Mouse (Mus musculus) forebrain, embryonic 13.5 days (tissue): ENCODE measurements around the gene 4933414I15Rik. TPM values are rescaled to one million over a fixed set of nuclear protein-coding genes. Genes with fewer than 3 reads are reported as not detected.

ENCODE experiments used
- ATAC-seq: fragments of 200-750 bp; cut with Nextera tagmentation; 2 replicates; pipeline ENCODE4 v1.8.0; 2017
- H3K27ac ChIP-seq: fragments of 300-500 bp; sonication (generic); 2 replicates; pipeline ENCODE4 v1.5.1; 2015; ENCODE audit warnings: inconsistent platforms, mild to moderate bottlenecking, moderate library complexity
- H3K27me3 ChIP-seq: fragments of 300-500 bp; sonication (generic); 2 replicates; pipeline ENCODE4 v1.6.1; 2015; ENCODE audit warnings: mild to moderate bottlenecking, inconsistent platforms
- H3K36me3 ChIP-seq: fragments of 300-500 bp; sonication (generic); 2 replicates; pipeline ENCODE4 v1.6.1; 2015; ENCODE audit warnings: mild to moderate bottlenecking, inconsistent platforms; ENCODE audit not compliant: poor library complexity, severe bottlenecking
- H3K4me1 ChIP-seq: fragments of 300-500 bp; sonication (generic); 2 replicates; pipeline ENCODE4 v1.6.1; 2015; ENCODE audit warnings: inconsistent platforms
- H3K4me2 ChIP-seq: fragments of 300-500 bp; sonication (generic); 2 replicates; pipeline ENCODE4 v1.6.1; 2015; ENCODE audit warnings: inconsistent platforms, mild to moderate bottlenecking, moderate library complexity
- H3K4me3 ChIP-seq: fragments of 300-500 bp; sonication (generic); 2 replicates; pipeline ENCODE4 v1.5.1; 2015; ENCODE audit warnings: mild to moderate bottlenecking, inconsistent platforms
- H3K9ac ChIP-seq: fragments of 300-500 bp; sonication (generic); 2 replicates; pipeline ENCODE4 v1.6.1; 2015; ENCODE audit warnings: mild to moderate bottlenecking, inconsistent platforms
- H3K9me3 ChIP-seq: fragments of 300-500 bp; sonication (generic); replicated peaks from 2 replicates; pipeline ENCODE4 v1.6.1; 2016; ENCODE audit warnings: inconsistent platforms
- WGBS: fragments of 180-500 bp; shearing (Covaris S2); methylation state at CpG from one replicate; pipeline ENCODE4 v1.1.7; 2015; 5-methylcytosine and 5-hydroxymethylcytosine counted together
- polyA plus RNA-seq: library from polyadenylated mRNA; unstranded; fragments of >200 nt; fragmentation: Nextera tagmentation; extraction: Ambion mirVana; gene quantifications from 2 replicates; pipeline ENCODE4 v1.2.1, GENCODE M21; 2015

The 4933414I15Rik gene
- polyA plus RNA-seq = not detected in 2 replicates

- ATAC-seq = no peak
- WGBS = 79% methylated on average over 14 of the region's 14 CpGs
Measured at GRCm38 (mm10) chr11:50943506-50943905, at the start of gene 4933414I15Rik. Gene 4933414I15Rik (minus strand): TSS chr11:50943765.

DNA sequence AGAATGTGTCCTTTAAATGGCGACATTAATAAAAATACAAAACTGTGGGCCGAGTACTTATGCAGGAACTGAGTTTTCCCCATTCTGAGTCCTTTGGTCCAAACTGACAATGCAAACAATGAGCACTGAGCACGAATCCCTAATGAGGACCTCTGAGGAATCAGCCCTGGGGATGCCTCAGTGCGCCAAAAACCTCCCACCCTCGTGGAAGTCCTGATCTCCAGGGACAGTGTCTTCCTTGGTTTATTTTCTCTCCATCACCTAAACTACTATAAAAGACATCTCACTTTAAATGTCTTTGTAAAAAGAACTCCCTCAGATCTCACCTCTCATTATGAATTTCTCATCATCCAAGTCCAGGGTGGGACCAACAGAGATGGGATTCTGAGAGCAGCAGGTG is 38.1 kb upstream of the 4933414I15Rik start, which contains the start of gene Olfr1377:
Olfr1377 (plus strand) TSS at position 301 of the 400 bp plus-strand sequence.
- Histone ChIP-seq H3K27me3 (no peaks in the 10 kb centered on the region), H3K27ac (no peak within 1 kb of the TSS), H3K9ac (no peak within 1 kb of the TSS), H3K9me3 (no peaks in the 10 kb centered on the region), H3K4me2 (no peak within 1 kb of the TSS), H3K4me1 (no peaks in the 10 kb centered on the region), H3K4me3 (no peak within 1 kb of the TSS), H3K36me3 (no peaks in the 10 kb centered on the region)
- ATAC-seq = no peak
- 66% methylated on average over 5 of the region's 5 CpGs for WGBS

More at GRCm38 (mm10) chr11:50943506-50943905, at the start of gene 4933414I15Rik:
- H3K27ac ChIP-seq = no peak within 1 kb of the TSS
- H3K4me3 ChIP-seq = no peak within 1 kb of the TSS
- no peaks in the 10 kb centered on the region for H3K27me3 ChIP-seq
- H3K4me1 ChIP-seq = no peaks in the 10 kb centered on the region
- H3K4me2 ChIP-seq = no peak within 1 kb of the TSS
- H3K36me3 ChIP-seq = no peaks in the 10 kb centered on the region
- no peak within 1 kb of the TSS for H3K9ac ChIP-seq
- no peaks in the 10 kb centered on the region for H3K9me3 ChIP-seq

DNA sequence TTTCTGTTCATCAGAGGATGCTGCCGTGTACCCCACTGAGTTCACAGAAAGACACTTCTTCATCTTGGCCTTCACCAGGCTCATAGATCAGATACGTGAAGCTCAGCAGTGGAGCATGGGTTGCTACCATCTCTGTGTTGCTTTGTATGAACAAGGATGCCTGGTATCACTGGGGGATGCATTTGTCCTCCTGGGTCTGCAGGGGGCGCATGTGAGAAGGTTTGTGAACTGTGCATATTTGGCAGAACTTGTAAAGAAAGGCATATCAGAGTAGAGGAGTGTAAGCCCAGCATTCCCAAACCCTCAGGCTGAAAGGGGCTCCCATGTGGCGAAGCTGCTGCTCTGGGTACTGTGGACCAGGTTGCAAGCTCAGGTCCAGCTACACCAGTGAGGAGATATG is 33.7 kb upstream of the 4933414I15Rik start:
- no peaks in the 10 kb centered on the region for H3K36me3 ChIP-seq
- no peak overlapping the region for H3K4me2 ChIP-seq
- WGBS = 67% methylated on average over 4 of the region's 4 CpGs
- no peak for ATAC-seq
- H3K27ac ChIP-seq = no peak overlapping the region
- no peaks in the 10 kb centered on the region for H3K27me3 ChIP-seq
- no peak overlapping the region for H3K4me3 ChIP-seq
- no peaks in the 10 kb centered on the region for H3K4me1 ChIP-seq
- H3K9ac ChIP-seq = no peak overlapping the region
- no peaks in the 10 kb centered on the region for H3K9me3 ChIP-seq

DNA sequence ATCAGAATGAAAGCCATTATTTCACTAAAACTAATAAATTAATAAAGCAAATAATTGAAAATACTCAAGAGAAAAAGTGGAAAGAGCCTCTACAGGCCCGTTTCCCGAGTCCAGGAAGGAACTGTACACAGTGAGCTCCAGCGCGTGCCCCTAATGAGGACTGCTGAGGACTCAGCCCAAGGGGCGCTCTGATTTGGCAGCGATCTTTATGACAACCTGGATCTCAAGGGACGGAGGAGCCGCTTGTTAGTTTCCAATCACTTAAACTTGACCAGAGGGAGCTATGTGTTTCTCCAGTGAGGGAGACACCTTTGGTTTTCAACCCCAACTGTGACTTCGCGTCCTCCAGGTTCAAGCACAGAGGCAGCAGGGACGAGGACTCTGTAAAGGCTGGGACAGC is 22.7 kb upstream of the 4933414I15Rik start, which contains the start of gene Olfr1378:
Olfr1378 (plus strand) TSS at position 301 of the 400 bp plus-strand sequence.
- no peaks in the 10 kb centered on the region for H3K27me3 ChIP-seq
- H3K27ac ChIP-seq = no peak within 1 kb of the TSS
- H3K4me2 ChIP-seq = no peak within 1 kb of the TSS
- H3K9me3 ChIP-seq = no peaks in the 10 kb centered on the region
- no peaks in the 10 kb centered on the region for H3K4me1 ChIP-seq
- no peak within 1 kb of the TSS for H3K9ac ChIP-seq
- H3K4me3 ChIP-seq = no peak within 1 kb of the TSS
- ATAC-seq = no peak
- WGBS = 92% methylated on average over 11 of the region's 11 CpGs
- no peaks in the 10 kb centered on the region for H3K36me3 ChIP-seq

GRCm38 (mm10) chr11:50964886-50965285 is 21.3 kb upstream of the 4933414I15Rik start:
- Histone ChIP-seq H3K9ac (no peak overlapping the region), H3K27me3 (no peaks in the 10 kb centered on the region), H3K9me3 (no peaks in the 10 kb centered on the region), H3K4me1 (no peaks in the 10 kb centered on the region), H3K27ac (no peak overlapping the region), H3K4me2 (no peak overlapping the region), H3K4me3 (no peak overlapping the region), H3K36me3 (no peaks in the 10 kb centered on the region)
- ATAC-seq = no peak
- 94% methylated on average over 2 of the region's 2 CpGs for WGBS

DNA sequence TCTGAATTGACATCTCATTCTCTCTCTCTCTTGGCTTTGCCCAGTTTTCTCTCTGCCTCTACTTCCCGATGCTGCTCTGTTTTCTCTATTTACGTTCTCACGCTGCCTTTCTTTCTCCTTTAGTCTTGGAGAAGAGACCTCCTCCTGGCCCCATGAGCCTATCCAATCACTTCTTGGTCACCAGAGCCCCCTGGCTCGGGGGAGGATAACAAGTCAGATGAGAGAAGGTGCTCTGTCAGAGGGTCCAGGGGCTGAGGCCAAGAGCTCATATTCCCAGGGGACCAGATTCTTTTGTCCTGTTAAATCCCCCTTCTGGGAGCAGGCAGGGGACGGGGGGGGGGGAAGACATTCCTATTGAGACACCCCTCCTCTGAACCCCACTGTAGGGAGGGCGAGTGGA is 10.1 kb upstream of the 4933414I15Rik start, which contains the start of gene Prop1:
Prop1 (minus strand) TSS at position 101 of the 400 bp plus-strand sequence.
- Histone ChIP-seq H3K9me3 (no peaks in the 10 kb centered on the region), H3K27ac (no peak within 1 kb of the TSS), H3K4me3 (no peak within 1 kb of the TSS), H3K9ac (no peak within 1 kb of the TSS), H3K4me1 (no peaks in the 10 kb centered on the region), H3K27me3 (no peaks in the 10 kb centered on the region), H3K4me2 (no peak within 1 kb of the TSS), H3K36me3 (no peaks in the 10 kb centered on the region)
- ATAC-seq = no peak
- 67% methylated on average over 6 of the region's 6 CpGs for WGBS

- H3K9me3 ChIP-seq = no peaks in the 10 kb centered on the region
- H3K27me3 ChIP-seq = no peaks in the 10 kb centered on the region
- no peak for ATAC-seq
- H3K4me3 ChIP-seq = no peak overlapping the region
- no peak overlapping the region for H3K9ac ChIP-seq
- H3K36me3 ChIP-seq = no peaks in the 10 kb centered on the region
- no peak overlapping the region for H3K27ac ChIP-seq
- WGBS = 81% methylated on average over 14 of the region's 14 CpGs
- H3K4me1 ChIP-seq = no peaks in the 10 kb centered on the region
- H3K4me2 ChIP-seq = no peak overlapping the region
Measured at GRCm38 (mm10) chr11:50952290-50952689, 8.7 kb upstream of the 4933414I15Rik start.

GRCm38 (mm10) chr11:50942386-50942785 is 1.2 kb downstream of the 4933414I15Rik start:
- Histone ChIP-seq H3K4me2 (no peak overlapping the region), H3K9ac (no peak overlapping the region), H3K4me3 (no peak overlapping the region), H3K27me3 (no peaks in the 10 kb centered on the region), H3K4me1 (no peaks in the 10 kb centered on the region), H3K9me3 (no peaks in the 10 kb centered on the region), H3K36me3 (no peaks in the 10 kb centered on the region), H3K27ac (no peak overlapping the region)
- no peak for ATAC-seq
- WGBS = 82% methylated on average over 12 of the region's 12 CpGs

GRCm38 (mm10) chr11:50939621-50940366 is 3.8 kb downstream of the 4933414I15Rik start:
- WGBS = 35% methylated on average over 14 of the region's 14 CpGs
- Histone ChIP-seq H3K36me3 (no peaks in the 10 kb centered on the region), H3K27ac (no peak overlapping the region), H3K4me1 (no peaks in the 10 kb centered on the region), H3K4me3 (no peak overlapping the region), H3K27me3 (no peaks in the 10 kb centered on the region), H3K4me2 (no peak overlapping the region), H3K9me3 (no peaks in the 10 kb centered on the region), H3K9ac (no peak overlapping the region)
- peak; percentile 61; the same call in 1 of the 2 replicates for ATAC-seq

- no peak overlapping the region for H3K27ac ChIP-seq
- no peak overlapping the region for H3K4me3 ChIP-seq
- ATAC-seq = no peak
- no peaks in the 10 kb centered on the region for H3K9me3 ChIP-seq
- H3K4me1 ChIP-seq = no peaks in the 10 kb centered on the region
- no peaks in the 10 kb centered on the region for H3K36me3 ChIP-seq
- H3K4me2 ChIP-seq = no peak overlapping the region
- 78% methylated on average over 8 of the region's 8 CpGs for WGBS
- no peak overlapping the region for H3K9ac ChIP-seq
- no peaks in the 10 kb centered on the region for H3K27me3 ChIP-seq
Measured at GRCm38 (mm10) chr11:50938435-50938834, 5.1 kb downstream of the 4933414I15Rik start.

DNA sequence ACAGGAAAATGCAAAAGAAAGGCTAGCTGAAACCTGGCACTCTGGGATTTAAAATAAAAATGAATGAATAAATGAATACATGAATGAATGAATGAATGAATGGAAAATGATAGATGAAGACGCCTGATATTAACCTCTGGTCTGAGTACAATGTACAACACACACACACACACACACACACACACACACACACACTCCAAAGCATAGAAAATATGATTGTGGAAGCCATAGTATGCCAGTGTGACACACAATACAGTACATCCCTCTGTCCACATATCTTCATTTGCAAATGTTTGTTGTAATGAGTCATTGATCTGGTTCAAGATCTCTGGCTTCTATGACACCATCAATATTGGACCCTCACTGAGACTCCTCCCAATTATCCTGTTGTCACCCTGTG is 11.5 kb downstream of the 4933414I15Rik start:
- 0 out of 2 replicates have a peak overlapping the region, but pooled peaks have one; percentile 62 for H3K4me3 ChIP-seq
- H3K9ac ChIP-seq = 0 out of 2 replicates have a peak overlapping the region, but pooled peaks have one; percentile 34
- ATAC-seq = peak; percentile 46
- H3K4me1 ChIP-seq = peaks cover 12% of the 10 kb centered on the region
- no peaks in the 10 kb centered on the region for H3K27me3 ChIP-seq
- H3K36me3 ChIP-seq = no peaks in the 10 kb centered on the region
- H3K9me3 ChIP-seq = no peaks in the 10 kb centered on the region
- H3K4me2 ChIP-seq = peak overlapping the region; percentile 83
- 100% methylated on average over 1 of the region's 1 CpGs for WGBS
- H3K27ac ChIP-seq = 0 out of 2 replicates have a peak overlapping the region, but pooled peaks have one; percentile 14

DNA sequence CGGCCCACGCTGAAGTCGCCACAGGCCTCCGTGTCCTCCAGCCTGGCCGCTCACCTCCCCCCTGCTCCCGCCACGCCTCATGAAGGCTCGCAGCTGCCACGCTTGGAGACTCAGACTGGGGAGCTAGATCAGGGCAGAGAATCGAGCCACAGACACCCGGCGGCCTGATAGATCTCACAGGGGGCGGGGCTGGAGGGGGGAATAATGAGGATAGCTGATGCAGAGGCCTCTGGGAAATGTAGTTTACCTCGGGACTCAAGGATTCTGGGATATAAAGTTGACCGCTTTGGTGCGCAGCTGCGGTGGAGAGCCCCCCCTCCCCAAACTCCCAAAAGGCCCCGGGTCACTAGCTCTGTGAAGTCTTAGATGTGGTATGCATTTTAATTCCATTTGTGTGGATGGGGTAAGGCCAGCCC is 12.1 kb downstream of the 4933414I15Rik start, which contains the start of gene Zfp354b:
Zfp354b (minus strand) TSS at position 183 of the 416 bp plus-strand sequence.
- Histone ChIP-seq H3K4me3 (peak within 1 kb of the TSS; percentile 62), H3K4me1 (peaks cover 12% of the 10 kb centered on the region), H3K36me3 (no peaks in the 10 kb centered on the region), H3K27ac (0 out of 2 replicates have a peak within 1 kb of the TSS, but pooled peaks have one; percentile 14), H3K9ac (peak within 1 kb of the TSS; percentile 75), H3K9me3 (no peaks in the 10 kb centered on the region), H3K4me2 (peak within 1 kb of the TSS; percentile 83), H3K27me3 (no peaks in the 10 kb centered on the region)
- WGBS = under 1% methylated on average over 18 of the region's 18 CpGs
- ATAC-seq = peak; percentile 97
